8 mouse cellular contexts compared by ENCODE assay signal in genomic region chr15:80091121-80091955, GRCm38 (mm10). TPM values are rescaled to one million over a fixed set of nuclear protein-coding genes. Genes with fewer than 3 reads are reported as not detected.
DNase-seq lines count a peak whose midpoint lies in the region; ATAC-seq and TF ChIP-seq lines count a peak whose summit lies in the region.

Syngr1 (plus strand) TSS chr15:80091334.
Rpl3 (minus strand) TSS chr15:80091868.

- H3K36me3 ChIP-seq in ES-E14 (ENCODE audit: control insufficient read depth, insufficient read depth, low read length, poor library complexity, severe bottlenecking), result no peaks in the 10 kb centered on the region
- no peaks in the 10 kb centered on the region for H3K36me3 ChIP-seq in forebrain, postnatal 0 days (ENCODE audit: insufficient read depth)
- H3K36me3 ChIP-seq in lung, embryonic 15.5 days, result no peaks in the 10 kb centered on the region

- ATAC-seq in forebrain, postnatal 0 days, result peak; percentile 80
- peak; percentile 63 to 66 for ATAC-seq in hematopoietic stem cell, adult 5-6 weeks (replicated peaks in 1 of 2; ENCODE audit: insufficient read depth in 1 of 2, low FRiP score in 2 of 2, low TSS enrichment in 1 of 2, low read depth in 1 of 2, poor library complexity in 2 of 2, severe bottlenecking in 2 of 2)
- ATAC-seq in lung, embryonic 15.5 days (ENCODE audit: borderline replicate concordance, extremely low read depth, low FRiP score, low TSS enrichment), result peak; percentile 44

- peak; percentile 71 for TF ChIP-seq CTCF in cerebellum, adult 2 months (IDR thresholded peaks at IDR 0.05; ENCODE audit: borderline replicate concordance, insufficient read depth, low read depth, low read length)
- TF ChIP-seq CTCF in forebrain, postnatal 0 days (IDR thresholded peaks at IDR 0.05; ENCODE audit: low read depth), result peak; percentile 83
- TF ChIP-seq CTCF in olfactory bulb, adult 2 months (IDR thresholded peaks at IDR 0.05; ENCODE audit: insufficient read depth, low read depth, low read length), result peak; percentile 81

- in situ Hi-C loops in ES-E14 (cut with MboI; ENCODE audit: low sequenced_read_pairs in 2 of 2, unreplicated experiment in 2 of 2), result no loop called here

- peak within 1 kb of the TSS; percentile 84 for H3K4me2 ChIP-seq in forebrain, postnatal 0 days (ENCODE audit: low read depth)
- H3K4me2 ChIP-seq in lung, embryonic 15.5 days, result peak within 1 kb of the TSS; percentile 96

- peak within 1 kb of the TSS; percentile 85 for H3K9ac ChIP-seq in ES-E14 (ENCODE audit: insufficient read depth, low read depth, low read length, poor library complexity, severe bottlenecking)
- H3K9ac ChIP-seq in forebrain, postnatal 0 days, result peak within 1 kb of the TSS; percentile 92
- peak within 1 kb of the TSS; percentile 54 for H3K9ac ChIP-seq in lung, embryonic 15.5 days

- H3K27me3 ChIP-seq in cerebellum, adult 2 months (ENCODE audit: control insufficient read depth, insufficient read depth, low read length), result no peaks in the 10 kb centered on the region
- H3K27me3 ChIP-seq in forebrain, postnatal 0 days (ENCODE audit: insufficient read depth, low read length), result no peaks in the 10 kb centered on the region
- peaks cover 50% of the 10 kb centered on the region for H3K27me3 ChIP-seq in lung, embryonic 15.5 days

- peaks cover 10 to 24% of the 10 kb centered on the region in 2 experiments for H3K4me1 ChIP-seq in ES-E14 (ENCODE audit: control insufficient read depth in 2 of 2, insufficient read depth in 2 of 2, low read length in 2 of 2, poor library complexity in 1 of 2)
- peaks cover 23% of the 10 kb centered on the region for H3K4me1 ChIP-seq in cerebellum, adult 2 months (ENCODE audit: control insufficient read depth, insufficient read depth, low read length)
- peaks cover 13% of the 10 kb centered on the region for H3K4me1 ChIP-seq in forebrain, postnatal 0 days (ENCODE audit: insufficient read depth)
- peaks cover 14% of the 10 kb centered on the region for H3K4me1 ChIP-seq in lung, embryonic 15.5 days
- peaks cover 33% of the 10 kb centered on the region for H3K4me1 ChIP-seq in olfactory bulb, adult 2 months (ENCODE audit: control insufficient read depth, insufficient read depth, low read length)

- DNase-seq in ES-E14 (ENCODE audit: low read depth, low spot score), result no peak
- DNase-seq in cerebellum, adult 2 months, result peak; percentile 86 to 91
- DNase-seq in forebrain, postnatal 0 days, result peak; percentile 93
- peak; percentile 81 for DNase-seq in layer of hippocampus, adult 9-11 months
- peak; percentile 67 for DNase-seq in thymus, adult 18-20 months

- peak; percentile 59; the same call in 1 of the 2 replicates for TF ChIP-seq POLR2A in cerebellum, adult 2 months (IDR thresholded peaks at IDR 0.05; ENCODE audit: borderline replicate concordance, insufficient read depth, low read length)
- TF ChIP-seq POLR2A in olfactory bulb, adult 2 months (IDR thresholded peaks at IDR 0.05; ENCODE audit: insufficient read depth, low read depth, low read length), result peak; percentile 78

- peak within 1 kb of the TSS; percentile 84 for H3K27ac ChIP-seq in ES-E14 (ENCODE audit: insufficient read depth, low read depth, low read length, poor library complexity, severe bottlenecking)
- peak within 1 kb of the TSS; percentile 98 for H3K27ac ChIP-seq in cerebellum, adult 2 months (ENCODE audit: insufficient read depth, low read length)
- peak within 1 kb of the TSS; percentile 71 for H3K27ac ChIP-seq in forebrain, postnatal 0 days (ENCODE audit: low read depth, low read length)
- H3K27ac ChIP-seq in lung, embryonic 15.5 days, result no peak within 1 kb of the TSS
- H3K27ac ChIP-seq in olfactory bulb, adult 2 months (ENCODE audit: insufficient read depth, low read depth, low read length), result peak within 1 kb of the TSS; percentile 92

- no peaks in the 10 kb centered on the region for H3K9me3 ChIP-seq in ES-E14 (ENCODE audit: control insufficient read depth, insufficient read depth, low read depth, low read length)
- no peaks in the 10 kb centered on the region for H3K9me3 ChIP-seq in forebrain, postnatal 0 days (ENCODE audit: low read length)
- no peaks in the 10 kb centered on the region for H3K9me3 ChIP-seq in lung, embryonic 15.5 days

- under 1% methylated on average over 76 of the region's 86 CpGs for WGBS in cerebellum, adult 2 months
- WGBS in forebrain, postnatal 0 days, result 3% methylated on average over 81 of the region's 86 CpGs
- WGBS in lung, embryonic 15.5 days, result 2% methylated on average over 83 of the region's 86 CpGs
- WGBS in olfactory bulb, adult 2 months, result 1% methylated on average over 85 of the region's 86 CpGs

- peak within 1 kb of the TSS; percentile 90 to 91 for H3K4me3 ChIP-seq in ES-E14 (ENCODE audit: insufficient read depth in 1 of 2, low read depth in 1 of 2, low read length in 2 of 2, poor library complexity in 1 of 2, severe bottlenecking in 1 of 2)
- peak within 1 kb of the TSS; percentile 83 for H3K4me3 ChIP-seq in cerebellum, adult 2 months (replicated peaks; ENCODE audit: insufficient read depth, low read depth, low read length)
- peak within 1 kb of the TSS; percentile 88 for H3K4me3 ChIP-seq in forebrain, postnatal 0 days (ENCODE audit: low read depth, low read length)
- peak within 1 kb of the TSS; percentile 67 for H3K4me3 ChIP-seq in lung, embryonic 15.5 days
- peak within 1 kb of the TSS; percentile 99 for H3K4me3 ChIP-seq in olfactory bulb, adult 2 months (ENCODE audit: insufficient read depth, low read depth, low read length)

TF ChIP-seq in ES-E14, 5 proteins besides CTCF, POLR2A, EP300 and RAD21:
- TF ChIP-seq HCFC1 (IDR thresholded peaks at IDR 0.05; ENCODE audit: borderline replicate concordance, insufficient read depth, low read length), result peak; percentile 62; the same call in 1 of the 2 replicates
- TF ChIP-seq ZNF384 (IDR thresholded peaks at IDR 0.05; ENCODE audit: low read depth, low read length), result no peak
- no peak for TF ChIP-seq CHD2 (IDR thresholded peaks at IDR 0.05; ENCODE audit: low read depth, low read length)
- no peak for TF ChIP-seq MAFK (IDR thresholded peaks at IDR 0.05; ENCODE audit: insufficient read depth, low read depth, low read length)
- TF ChIP-seq ZC3H11A (IDR thresholded peaks at IDR 0.05; ENCODE audit: borderline replicate concordance, low read depth, low read length), result no peak

RNA-seq across cellular contexts. Expression of gene Syngr1, which starts in this region (rescaled TPM):
- 78.8 and 105 TPM in 2 replicates for total RNA-seq in ES-E14 (2012; rRNA removed)
- 448 and 455 TPM in 2 replicates for polyA plus RNA-seq in cerebellum, adult 2 months (2012; rRNA removed)
- total RNA-seq in forebrain, postnatal 0 days (2014; rRNA removed), result 113 and 127 TPM in 2 replicates
- 58.6 and 69.0 TPM in 2 replicates for polyA plus RNA-seq in forebrain, postnatal 0 days (2015; fragmentation: Nextera tagmentation; extraction: Ambion mirVana)
- total RNA-seq in hematopoietic stem cell, adult 5-6 weeks (2017), result 0.89 and 5.7 TPM in 2 replicates
- polyA plus RNA-seq in lung, embryonic 15.5 days (2015; fragmentation: Nextera tagmentation; extraction: Ambion mirVana), result 18.8 and 20.6 TPM in 2 replicates
- polyA plus RNA-seq in olfactory bulb, adult 2 months (2012; ENCODE audit: insufficient read depth, insufficient read length, low replicate concordance, missing spikeins), result 72.7 TPM in 1 of 2 replicates, not detected in the other

RNA-seq across cellular contexts. Expression of gene Rpl3, which starts in this region (rescaled TPM):
- 1,661 and 1,803 TPM in 2 replicates for total RNA-seq in ES-E14 (2012; rRNA removed)
- 678 and 692 TPM in 2 replicates for polyA plus RNA-seq in cerebellum, adult 2 months (2012; rRNA removed)
- total RNA-seq in forebrain, postnatal 0 days (2014; rRNA removed), result 804 and 1,069 TPM in 2 replicates
- 578 and 651 TPM in 2 replicates for polyA plus RNA-seq in forebrain, postnatal 0 days (2015; fragmentation: Nextera tagmentation; extraction: Ambion mirVana)
- total RNA-seq in hematopoietic stem cell, adult 5-6 weeks (2017), result 3,283 and 3,286 TPM in 2 replicates
- 1,053 and 1,095 TPM in 2 replicates for polyA plus RNA-seq in lung, embryonic 15.5 days (2015; fragmentation: Nextera tagmentation; extraction: Ambion mirVana)
- 3,528 TPM in 1 of 2 replicates, not detected in the other for polyA plus RNA-seq in olfactory bulb, adult 2 months (2012; ENCODE audit: insufficient read depth, insufficient read length, low replicate concordance, missing spikeins)

Comparison
In these comparisons a context has a peak if more than half of its experiments do, and no peak if none do; other contexts are left out.
1. RNA of gene Syngr1 (total RNA-seq): 113 to 127 TPM in forebrain, postnatal 0 days and 78.8 to 105 TPM in ES-E14; 0.89 to 5.7 TPM in hematopoietic stem cell, adult 5-6 weeks; every median in the first group is over 10 times any median in the second.
2. Peak in every context shown above with its lines, with median percentiles within 50 percentile points of each other: H3K4me3 ChIP-seq, H3K9ac ChIP-seq, CTCF ChIP-seq and ATAC-seq.